Mouse (Mus musculus): ENCODE data around the gene Zmym3.
"Not testable (repeated sequence)": the region's sequence is repeated elsewhere in the genome, so short reads cannot be mapped to it uniquely, and the experiment has no call there.

Gene Zmym3

DNA sequence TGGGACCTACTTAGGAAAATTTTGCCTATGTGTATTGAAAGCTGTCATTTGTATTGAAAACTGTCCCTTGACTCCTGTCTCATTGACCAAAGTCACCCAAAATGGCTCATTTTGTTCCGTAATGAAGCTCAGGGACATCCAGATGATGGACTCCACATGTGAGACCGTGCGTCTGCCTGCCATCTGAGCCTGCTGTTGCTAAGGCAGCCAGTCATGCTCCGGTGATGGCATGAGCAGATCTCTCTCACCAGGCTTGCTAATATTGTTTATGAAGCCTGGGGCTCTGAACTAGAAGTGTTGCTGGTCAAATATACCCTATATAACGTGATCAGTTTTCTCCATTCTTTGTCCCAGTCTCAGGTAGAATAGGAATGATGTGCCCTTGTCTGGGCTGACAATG, 47.7 kb downstream of the Zmym3 start:
- DNase-seq (ENCODE audit: low spot score) = no peak

DNA sequence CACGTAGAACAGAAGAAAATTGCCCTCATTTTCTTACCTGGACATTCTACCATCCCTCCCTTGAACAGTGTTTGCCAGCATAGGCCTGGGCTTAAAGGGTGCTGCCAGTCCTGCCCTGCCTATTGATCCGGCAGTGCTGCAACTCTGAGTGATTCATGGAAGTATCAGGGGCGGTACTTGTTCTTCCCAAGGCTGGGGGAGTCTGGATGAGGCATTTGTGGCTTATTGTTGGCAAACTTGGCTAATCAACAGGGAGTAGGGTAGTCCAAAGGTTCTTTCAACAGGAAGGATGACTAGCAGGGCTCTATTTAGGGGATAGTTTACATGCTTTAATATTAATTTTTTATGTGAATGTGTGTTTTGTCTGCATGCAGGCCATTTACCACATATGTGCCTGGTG, 50.1 kb downstream of the Zmym3 start:
- no peak for DNase-seq (ENCODE audit: low spot score)

DNA sequence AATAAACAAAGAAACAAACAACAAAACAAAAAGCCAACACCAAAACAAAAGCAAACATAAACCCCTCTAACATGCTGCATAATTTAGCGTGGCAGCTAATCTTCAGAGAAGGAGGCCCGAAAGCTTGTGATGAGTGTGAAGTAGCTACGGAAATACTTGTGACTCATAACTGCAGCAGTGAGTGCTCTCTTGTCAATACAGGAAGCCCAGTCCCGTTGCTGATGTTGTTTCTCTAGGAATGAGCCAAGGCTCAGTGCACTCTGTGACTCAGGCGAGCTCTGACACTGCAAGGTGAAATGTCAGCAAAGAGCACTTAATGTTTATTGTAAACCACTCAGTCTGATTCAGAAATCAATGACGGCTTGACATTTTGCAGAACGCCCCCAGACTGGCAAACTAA, 51.6 kb downstream of the Zmym3 start:
- DNase-seq (ENCODE audit: low spot score) = no peak

DNA sequence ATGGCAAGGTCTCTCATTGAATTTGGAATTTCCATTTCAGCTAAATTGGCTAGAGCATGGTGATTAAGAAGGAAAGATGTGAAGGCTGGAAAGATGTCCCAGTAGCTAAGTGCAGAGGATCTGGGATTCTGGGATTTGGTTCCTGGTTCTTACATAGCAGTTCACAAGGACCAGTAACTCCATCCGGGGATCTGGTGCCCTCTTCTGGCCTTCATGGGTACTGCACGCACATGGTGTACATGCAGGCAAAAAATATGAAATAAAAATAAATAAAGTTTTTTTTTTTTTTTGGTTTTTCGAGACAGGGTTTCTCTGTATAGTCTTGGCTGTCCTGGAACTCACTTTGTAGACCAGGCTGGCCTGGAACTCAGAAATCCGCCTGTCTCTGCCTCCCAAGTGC, 61.7 kb downstream of the Zmym3 start:
- DNase-seq (ENCODE audit: low spot score) = not testable (repeated sequence)

Measured in ovary, postnatal 10 days (tissue).